Mouse (Mus musculus): ENCODE data around the gene Ppp1r14c. TPM values are rescaled to one million over a fixed set of nuclear protein-coding genes. Genes with fewer than 3 reads are reported as not detected.

The Ppp1r14c gene
- polyA plus RNA-seq, 1 experiment, result 25.2 TPM

- Histone ChIP-seq H3K4me1 (ENCODE audit: control insufficient read depth, insufficient read depth, low read length) (no peaks in the 10 kb centered on the region; the same call in 1 of the 2 replicates), H3K4me3 (replicated peaks; ENCODE audit: extremely low read depth, low read depth, low read length) (no peak overlapping the region)
- WGBS, result 63% methylated on average over 10 of the region's 10 CpGs
- no peak for DNase-seq
- TF ChIP-seq POLR2A (IDR thresholded peaks at IDR 0.05; ENCODE audit: borderline replicate concordance, extremely low read depth, low read depth, low read length) (no peak), CTCF (IDR thresholded peaks at IDR 0.05; ENCODE audit: insufficient read depth, low read length) (no peak)
Observed at GRCm38 (mm10) chr10:3396008-3396795, 30.3 kb downstream of the Ppp1r14c start.

- TF ChIP-seq POLR2A (IDR thresholded peaks at IDR 0.05; ENCODE audit: borderline replicate concordance, extremely low read depth, low read depth, low read length) (no peak), CTCF (IDR thresholded peaks at IDR 0.05; ENCODE audit: insufficient read depth, low read length) (no peak)
- DNase-seq, result no peak
- Histone ChIP-seq H3K4me1 (ENCODE audit: control insufficient read depth, insufficient read depth, low read length) (no peaks in the 10 kb centered on the region; the same call in 1 of the 2 replicates), H3K4me3 (replicated peaks; ENCODE audit: extremely low read depth, low read depth, low read length) (no peak overlapping the region)
- 70% methylated on average over 3 of the region's 3 CpGs for WGBS
Observed at GRCm38 (mm10) chr10:3397406-3397805, 31.5 kb downstream of the Ppp1r14c start.

- no peak for TF ChIP-seq POLR2A (IDR thresholded peaks at IDR 0.05; ENCODE audit: borderline replicate concordance, extremely low read depth, low read depth, low read length)
- no peak for TF ChIP-seq CTCF (IDR thresholded peaks at IDR 0.05; ENCODE audit: insufficient read depth, low read length)
- WGBS, result 84% methylated on average over 5 of the region's 5 CpGs
- no peak overlapping the region for H3K4me3 ChIP-seq (replicated peaks; ENCODE audit: extremely low read depth, low read depth, low read length)
- no peaks in the 10 kb centered on the region; the same call in 1 of the 2 replicates for H3K4me1 ChIP-seq (ENCODE audit: control insufficient read depth, insufficient read depth, low read length)
- DNase-seq, result no peak
Observed at GRCm38 (mm10) chr10:3398051-3398450, 32.2 kb downstream of the Ppp1r14c start.

DNA sequence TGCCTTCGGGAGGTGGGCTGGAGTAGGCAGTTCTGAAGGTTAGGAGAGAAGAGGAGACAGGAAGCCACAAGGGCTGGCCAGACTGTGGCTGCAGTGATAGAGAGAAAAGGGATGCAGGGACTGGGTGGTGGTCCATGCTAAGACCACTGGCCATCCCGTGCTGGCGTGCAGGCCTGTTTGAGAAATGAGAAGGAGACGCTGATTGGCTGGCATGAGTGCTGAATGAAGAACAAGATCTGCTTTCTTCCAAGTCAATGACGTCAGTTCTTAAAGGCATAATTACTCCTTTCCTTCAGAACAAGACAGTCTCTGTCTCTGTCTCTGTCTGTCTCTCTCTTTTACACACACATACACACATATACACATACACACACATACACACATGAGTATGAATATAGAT is 36.4 kb downstream of the Ppp1r14c start:
- TF ChIP-seq CTCF (IDR thresholded peaks at IDR 0.05; ENCODE audit: insufficient read depth, low read length) (no peak), POLR2A (IDR thresholded peaks at IDR 0.05; ENCODE audit: borderline replicate concordance, extremely low read depth, low read depth, low read length) (no peak)
- Histone ChIP-seq H3K4me1 (ENCODE audit: control insufficient read depth, insufficient read depth, low read length) (peaks cover 5% of the 10 kb centered on the region), H3K4me3 (replicated peaks; ENCODE audit: extremely low read depth, low read depth, low read length) (no peak overlapping the region)
- DNase-seq, result no peak
- WGBS, result 52% methylated on average over 5 of the region's 5 CpGs

GRCm38 (mm10) chr10:3403416-3404137 is 37.7 kb downstream of the Ppp1r14c start:
- TF ChIP-seq POLR2A (IDR thresholded peaks at IDR 0.05; ENCODE audit: borderline replicate concordance, extremely low read depth, low read depth, low read length) (no peak), CTCF (IDR thresholded peaks at IDR 0.05; ENCODE audit: insufficient read depth, low read length) (no peak)
- no peak for DNase-seq
- Histone ChIP-seq H3K4me3 (replicated peaks; ENCODE audit: extremely low read depth, low read depth, low read length) (no peak overlapping the region), H3K4me1 (ENCODE audit: control insufficient read depth, insufficient read depth, low read length) (peaks cover 5% of the 10 kb centered on the region)
- 58% methylated on average over 7 of the region's 7 CpGs for WGBS

GRCm38 (mm10) chr10:3404362-3404761 is 38.5 kb downstream of the Ppp1r14c start:
- TF ChIP-seq CTCF (IDR thresholded peaks at IDR 0.05; ENCODE audit: insufficient read depth, low read length), result no peak
- no peak for TF ChIP-seq POLR2A (IDR thresholded peaks at IDR 0.05; ENCODE audit: borderline replicate concordance, extremely low read depth, low read depth, low read length)
- DNase-seq, result no peak
- H3K4me1 ChIP-seq (ENCODE audit: control insufficient read depth, insufficient read depth, low read length), result peaks cover 5% of the 10 kb centered on the region
- H3K4me3 ChIP-seq (replicated peaks; ENCODE audit: extremely low read depth, low read depth, low read length), result no peak overlapping the region
- 79% methylated on average over 4 of the region's 4 CpGs for WGBS

GRCm38 (mm10) chr10:3406280-3406679 is 40.4 kb downstream of the Ppp1r14c start:
- DNase-seq, result no peak
- peaks cover 5% of the 10 kb centered on the region for H3K4me1 ChIP-seq (ENCODE audit: control insufficient read depth, insufficient read depth, low read length)
- H3K4me3 ChIP-seq (replicated peaks; ENCODE audit: extremely low read depth, low read depth, low read length), result no peak overlapping the region
- 60% methylated on average over 2 of the region's 2 CpGs for whole genome bisulfite sequencing
- no peak for TF ChIP-seq POLR2A (IDR thresholded peaks at IDR 0.05; ENCODE audit: borderline replicate concordance, extremely low read depth, low read depth, low read length)
- no peak for TF ChIP-seq CTCF (IDR thresholded peaks at IDR 0.05; ENCODE audit: insufficient read depth, low read length)

GRCm38 (mm10) chr10:3408036-3408661 is 42.3 kb downstream of the Ppp1r14c start:
- peaks cover 5% of the 10 kb centered on the region for H3K4me1 ChIP-seq (ENCODE audit: control insufficient read depth, insufficient read depth, low read length)
- TF ChIP-seq CTCF (IDR thresholded peaks at IDR 0.05; ENCODE audit: insufficient read depth, low read length) (no peak), POLR2A (IDR thresholded peaks at IDR 0.05; ENCODE audit: borderline replicate concordance, extremely low read depth, low read depth, low read length) (no peak)
- H3K4me3 ChIP-seq (replicated peaks; ENCODE audit: extremely low read depth, low read depth, low read length), result no peak overlapping the region
- WGBS, result 70% methylated on average over 6 of the region's 6 CpGs
- no peak for DNase-seq

DNA sequence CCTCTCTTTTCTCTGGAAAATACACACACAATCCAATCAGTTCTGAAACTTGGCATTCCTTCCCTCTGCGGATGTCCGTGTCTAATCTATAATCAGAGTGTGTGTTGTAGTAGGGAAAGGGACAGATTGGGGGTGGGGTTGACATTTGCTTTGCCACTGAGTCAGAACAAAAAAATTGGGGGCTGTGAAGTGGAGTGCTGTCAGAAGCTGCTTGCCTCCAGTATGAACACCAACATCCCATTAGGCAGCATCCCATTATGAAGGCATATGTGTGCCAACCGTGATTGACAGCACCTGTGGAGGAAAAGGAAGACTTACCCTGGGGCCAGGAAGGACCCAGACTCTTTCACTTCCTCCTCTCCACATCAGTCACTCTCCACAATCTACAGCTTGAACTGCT is 42.8 kb downstream of the Ppp1r14c start:
- Histone ChIP-seq H3K4me3 (replicated peaks; ENCODE audit: extremely low read depth, low read depth, low read length) (no peak overlapping the region), H3K4me1 (ENCODE audit: control insufficient read depth, insufficient read depth, low read length) (peaks cover 3% of the 10 kb centered on the region)
- TF ChIP-seq CTCF (IDR thresholded peaks at IDR 0.05; ENCODE audit: insufficient read depth, low read length) (no peak), POLR2A (IDR thresholded peaks at IDR 0.05; ENCODE audit: borderline replicate concordance, extremely low read depth, low read depth, low read length) (no peak)
- DNase-seq, result no peak
- WGBS, result 61% methylated on average over 3 of the region's 3 CpGs

All from lung, adult 2 months (tissue).